Mouse (Mus musculus) lung, embryonic 16.5 days (tissue): ENCODE measurements at regions not wholly inside any gene's neighbourhood (a gene's known extent, or its start where the extent isn't known, plus 50 kb on each side); places are given as distances from the start of the nearest gene placed in this dataset.
A peak's percentile ranks its signal among the peaks of the same experiment; 100 is the strongest.

Experiments used
- ATAC-seq: fragments of 200-750 bp; cut with Nextera tagmentation; 2 replicates; pipeline ENCODE4 v1.8.0; 2017; ENCODE audit warnings: low read depth, mild to moderate bottlenecking, moderate library complexity
- H3K27ac ChIP-seq: fragments of 300-500 bp; sonication (generic); 2 replicates; pipeline ENCODE4 v1.5.1; 2014; ENCODE audit warnings: mild to moderate bottlenecking, control low read depth, low read length
- H3K27me3 ChIP-seq: fragments of 300-500 bp; sonication (generic); 2 replicates; pipeline ENCODE4 v1.6.1; 2014; ENCODE audit warnings: low read depth, low read length, mixed read lengths; ENCODE audit not compliant: control insufficient read depth, insufficient read depth
- H3K36me3 ChIP-seq: fragments of 300-500 bp; sonication (generic); 2 replicates; pipeline ENCODE4 v1.6.1; 2014; ENCODE audit warnings: low read length; ENCODE audit not compliant: control insufficient read depth, insufficient read depth
- H3K4me1 ChIP-seq: fragments of 300-500 bp; sonication (generic); replicated peaks from 2 replicates; pipeline ENCODE4 v1.6.1; 2014; ENCODE audit warnings: low read length, mixed read lengths; ENCODE audit not compliant: control insufficient read depth, insufficient read depth
- H3K4me2 ChIP-seq: fragments of 300-500 bp; sonication (generic); 2 replicates; pipeline ENCODE4 v1.6.1; 2014; ENCODE audit warnings: low read depth, low read length, control low read depth
- H3K4me3 ChIP-seq: fragments of 300-500 bp; sonication (generic); 2 replicates; pipeline ENCODE4 v1.5.1; 2014; ENCODE audit warnings: mild to moderate bottlenecking, low read length, control low read depth
- H3K9ac ChIP-seq: fragments of 300-500 bp; sonication (generic); 2 replicates; pipeline ENCODE4 v1.6.1; 2014; ENCODE audit warnings: low read length, control low read depth
- H3K9me3 ChIP-seq: fragments of 300-500 bp; sonication (generic); 2 replicates; pipeline ENCODE4 v1.6.1; 2016; ENCODE audit warnings: low read length; ENCODE audit not compliant: control insufficient read depth
- WGBS: fragments of 180-500 bp; shearing (Covaris S2); extraction: QIAGEN DNeasy Blood & Tissue Kit; methylation state at CpG from one replicate; pipeline ENCODE4 v1.1.7; 2014; 5-methylcytosine and 5-hydroxymethylcytosine counted together

DNA sequence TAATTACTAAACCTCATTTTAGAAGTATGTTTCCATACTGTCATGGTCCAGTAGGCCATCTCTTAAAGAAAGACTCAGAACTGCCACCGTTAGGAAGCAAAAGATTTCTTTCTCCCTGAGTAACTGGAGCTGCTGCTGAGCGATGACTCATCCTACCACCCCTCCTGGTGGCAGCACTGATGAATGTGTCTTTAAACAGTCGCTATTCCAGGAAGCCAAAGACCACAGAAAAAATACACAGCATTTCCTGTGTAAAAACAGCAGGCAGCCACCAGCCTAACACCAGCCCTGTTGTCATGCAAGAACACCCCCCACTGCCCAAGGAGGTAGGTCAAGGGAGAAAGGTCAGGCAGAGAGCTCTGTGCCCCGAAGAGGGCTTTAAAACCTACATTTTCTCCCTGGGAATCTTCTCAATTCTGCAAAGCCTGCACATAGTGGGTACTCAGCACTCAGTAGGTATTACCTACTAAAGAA is 675.7 kb downstream of the Cypt12 start:
- Histone ChIP-seq H3K27ac (peak overlapping the region; percentile 58), H3K27me3 (no peaks in the 10 kb centered on the region), H3K36me3 (no peaks in the 10 kb centered on the region), H3K4me1 (peaks cover 11% of the 10 kb centered on the region), H3K9me3 (no peaks in the 10 kb centered on the region), H3K4me2 (no peak overlapping the region; the same call in 1 of the 2 replicates), H3K4me3 (no peak overlapping the region), H3K9ac (no peak overlapping the region)
- WGBS: 2% methylated on average over 4 of the region's 4 CpGs
- ATAC-seq: peak; percentile 89

DNA sequence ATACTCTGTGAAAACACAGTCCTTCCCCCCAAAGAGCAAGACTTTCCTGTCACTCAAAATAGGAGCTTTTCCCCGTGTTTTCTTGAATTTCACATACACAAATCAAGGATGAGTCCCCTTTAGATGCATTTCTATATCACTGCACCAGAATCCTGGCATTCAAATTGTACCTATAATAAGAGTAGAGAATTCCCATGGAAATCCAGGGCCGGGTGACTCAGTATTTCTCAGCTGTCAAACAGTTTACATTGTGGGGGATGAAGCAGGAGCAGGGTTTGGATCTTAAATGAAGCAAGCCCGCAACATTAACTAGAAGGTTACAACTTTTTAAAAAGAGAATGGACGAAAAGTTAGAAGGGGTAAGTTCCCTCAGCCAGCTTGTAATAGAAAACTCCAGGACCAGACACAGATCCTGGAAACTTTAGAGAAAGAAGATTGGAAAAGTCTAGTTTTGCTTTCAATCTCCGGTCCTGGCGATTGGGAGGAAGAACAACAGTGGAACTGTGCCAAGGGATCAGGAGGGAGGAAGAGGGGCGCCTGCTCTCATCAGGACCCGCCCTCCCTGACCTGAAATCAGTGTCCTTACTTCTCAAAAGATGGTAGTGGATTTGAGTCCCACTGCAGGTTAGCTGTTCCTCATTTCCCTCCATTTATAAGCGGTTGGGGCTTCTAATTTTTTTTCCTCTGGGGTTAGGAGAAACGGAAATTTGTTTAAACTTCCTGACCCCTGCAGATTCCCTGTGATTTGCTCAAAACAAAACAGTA is 676.4 kb downstream of the Cypt12 start:
- peak; percentile 50 for ATAC-seq
- peak overlapping the region; percentile 38 for H3K4me3 ChIP-seq
- H3K9ac ChIP-seq: peak overlapping the region; percentile 52
- peaks cover 11% of the 10 kb centered on the region for H3K4me1 ChIP-seq
- no peaks in the 10 kb centered on the region for H3K9me3 ChIP-seq
- H3K36me3 ChIP-seq: no peaks in the 10 kb centered on the region
- H3K27me3 ChIP-seq: no peaks in the 10 kb centered on the region
- H3K27ac ChIP-seq: peak overlapping the region; percentile 58
- WGBS: 4% methylated on average over 10 of the region's 10 CpGs
- peak overlapping the region; percentile 53 for H3K4me2 ChIP-seq

DNA sequence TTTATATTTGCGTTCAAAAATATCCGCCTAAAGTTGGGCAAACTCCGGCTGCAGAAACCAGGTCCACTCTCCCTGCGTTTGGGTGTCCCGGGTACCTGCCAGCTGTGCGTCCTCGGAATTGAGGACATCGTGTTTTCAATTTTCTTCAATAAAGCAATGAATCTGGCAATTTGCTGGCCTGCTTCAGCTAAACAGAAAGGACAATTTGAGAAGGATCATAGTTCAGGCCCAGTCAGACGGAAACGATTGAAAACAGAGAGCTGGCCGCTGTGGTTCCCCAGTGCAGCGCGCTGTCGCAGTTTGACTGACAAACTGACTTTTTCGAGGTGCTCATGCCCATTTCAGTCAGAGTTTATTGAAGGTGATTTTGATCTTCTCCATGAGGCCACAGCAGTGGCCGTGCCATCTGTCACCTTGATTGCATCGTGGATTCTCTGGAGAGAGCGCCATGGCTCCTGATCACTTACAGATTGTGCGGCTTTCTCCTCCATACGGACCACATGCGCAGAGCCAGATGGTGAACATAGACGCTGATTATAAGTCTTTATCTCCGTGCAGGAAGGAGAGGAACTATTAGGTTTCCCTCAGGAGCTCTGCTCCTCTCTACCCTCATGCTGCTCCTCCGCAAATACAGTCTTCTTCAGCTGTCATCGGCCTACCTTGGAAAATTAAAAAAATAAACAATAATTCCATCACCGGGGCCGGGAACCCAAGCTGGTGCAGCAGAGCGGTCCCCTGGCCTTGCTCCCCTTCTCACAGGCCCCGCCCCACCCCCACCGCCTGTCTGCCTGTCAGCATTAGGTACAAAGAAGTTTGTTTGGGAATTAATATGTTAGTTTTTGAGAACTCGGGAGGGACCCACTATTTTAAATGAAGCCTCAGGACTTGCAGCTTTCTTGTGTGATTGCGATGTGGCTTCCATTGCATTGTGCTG is 677.5 kb downstream of the Cypt12 start:
- Histone ChIP-seq H3K4me1 (peaks cover 11% of the 10 kb centered on the region), H3K9ac (peak overlapping the region; percentile 52), H3K36me3 (no peaks in the 10 kb centered on the region), H3K4me3 (peak overlapping the region; percentile 38), H3K27ac (peak overlapping the region; percentile 58), H3K27me3 (no peaks in the 10 kb centered on the region), H3K4me2 (peak overlapping the region; percentile 53), H3K9me3 (no peaks in the 10 kb centered on the region)
- no peak for ATAC-seq
- 11% methylated on average over 32 of the region's 32 CpGs for WGBS

DNA sequence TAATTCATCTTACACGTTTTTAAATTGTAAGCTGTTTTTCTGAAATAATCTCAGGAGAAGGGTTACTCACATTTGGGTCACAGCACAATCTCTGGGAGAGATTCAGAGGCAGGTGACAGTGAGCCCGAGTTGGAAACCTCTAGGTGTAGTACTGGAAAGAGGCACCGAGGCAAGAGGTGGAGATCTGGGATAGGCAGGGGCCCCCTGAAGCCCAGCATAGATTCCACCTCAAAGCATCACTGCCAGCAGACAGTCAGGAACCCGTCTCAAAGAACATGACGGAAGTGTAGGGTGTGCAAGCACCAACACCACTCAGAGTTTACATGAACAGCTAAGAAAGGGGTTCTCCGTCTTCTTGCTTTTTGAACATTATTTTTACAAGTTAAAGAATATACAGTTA is 678.2 kb downstream of the Cypt12 start:
- H3K9ac ChIP-seq: no peak overlapping the region
- H3K9me3 ChIP-seq: no peaks in the 10 kb centered on the region
- H3K27ac ChIP-seq: no peak overlapping the region
- H3K36me3 ChIP-seq: no peaks in the 10 kb centered on the region
- H3K4me2 ChIP-seq: no peak overlapping the region
- H3K4me1 ChIP-seq: peaks cover 11% of the 10 kb centered on the region
- 58% methylated on average over 6 of the region's 6 CpGs for WGBS
- H3K4me3 ChIP-seq: no peak overlapping the region
- ATAC-seq: no peak
- H3K27me3 ChIP-seq: no peaks in the 10 kb centered on the region

DNA sequence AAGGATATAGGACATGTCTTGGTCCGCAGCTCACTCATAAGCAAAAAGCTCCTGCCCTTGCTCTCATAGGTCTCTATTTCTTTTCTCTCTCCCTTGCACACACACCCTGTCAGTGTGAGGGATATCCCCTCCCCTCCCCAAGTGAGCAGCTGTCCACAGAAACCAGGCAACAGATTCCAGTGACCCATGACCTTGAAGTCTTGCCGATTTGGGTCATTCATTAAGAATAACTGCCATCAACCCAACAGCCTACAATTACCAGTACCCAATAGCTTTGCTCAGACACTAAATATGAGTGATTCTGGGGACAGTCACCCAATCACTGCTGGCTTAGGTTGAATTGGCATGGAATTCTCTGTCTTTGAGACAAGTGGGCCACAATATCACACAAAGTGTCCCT is 678.6 kb downstream of the Cypt12 start:
- Histone ChIP-seq H3K9ac (no peak overlapping the region), H3K9me3 (no peaks in the 10 kb centered on the region), H3K27me3 (no peaks in the 10 kb centered on the region), H3K4me1 (peaks cover 11% of the 10 kb centered on the region), H3K4me3 (no peak overlapping the region), H3K36me3 (no peaks in the 10 kb centered on the region), H3K4me2 (no peak overlapping the region), H3K27ac (no peak overlapping the region)
- WGBS: 58% methylated on average over 2 of the region's 2 CpGs
- ATAC-seq: no peak

DNA sequence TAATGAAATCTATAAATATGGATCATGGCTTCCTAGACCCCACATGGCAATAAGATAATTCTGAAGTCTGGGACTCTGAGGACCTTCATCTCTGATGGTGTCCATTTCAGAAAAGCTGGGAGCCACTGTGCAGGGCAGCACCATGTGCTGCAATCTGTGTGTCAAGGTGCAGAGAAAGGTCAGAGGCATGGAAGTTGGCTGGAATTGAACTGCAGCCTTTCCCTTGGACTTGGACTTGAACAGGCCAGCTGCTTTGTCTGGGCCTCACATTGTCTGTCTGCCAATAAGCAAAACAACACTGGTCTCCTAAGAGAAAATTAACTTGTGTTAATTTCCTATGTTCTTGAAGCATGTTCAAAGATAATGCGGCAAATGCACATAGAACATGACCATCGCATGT is 681.0 kb downstream of the Cypt12 start:
- no peak overlapping the region for H3K9ac ChIP-seq
- no peak overlapping the region for H3K4me2 ChIP-seq
- no peak overlapping the region for H3K27ac ChIP-seq
- 92% methylated on average over 2 of the region's 2 CpGs for WGBS
- H3K4me3 ChIP-seq: no peak overlapping the region
- peaks cover 8% of the 10 kb centered on the region; the same call in 1 of the 2 replicates for H3K4me1 ChIP-seq
- no peaks in the 10 kb centered on the region for H3K9me3 ChIP-seq
- no peaks in the 10 kb centered on the region for H3K27me3 ChIP-seq
- no peaks in the 10 kb centered on the region for H3K36me3 ChIP-seq
- ATAC-seq: no peak

DNA sequence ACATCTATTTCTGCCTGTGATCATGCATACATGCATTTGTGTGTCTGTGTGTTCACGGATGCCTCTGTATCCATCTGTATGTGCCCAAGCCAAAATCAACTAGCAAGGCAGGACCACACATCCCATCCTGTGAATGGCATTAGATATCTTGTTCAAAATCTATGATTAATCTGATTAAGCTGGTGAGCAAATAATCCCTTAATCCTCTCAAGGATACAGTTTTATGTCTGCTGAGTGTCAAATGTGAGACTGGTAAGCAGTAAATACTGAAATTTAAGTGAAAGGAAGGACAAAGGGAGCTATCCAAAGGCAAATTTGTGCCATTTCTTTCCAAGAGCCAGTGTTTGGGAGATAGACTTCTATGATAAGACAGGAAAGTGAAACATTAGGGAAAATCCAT is 683.4 kb downstream of the Cypt12 start:
- no peak overlapping the region for H3K4me3 ChIP-seq
- 85% methylated on average over 1 of the region's 1 CpGs for WGBS

DNA sequence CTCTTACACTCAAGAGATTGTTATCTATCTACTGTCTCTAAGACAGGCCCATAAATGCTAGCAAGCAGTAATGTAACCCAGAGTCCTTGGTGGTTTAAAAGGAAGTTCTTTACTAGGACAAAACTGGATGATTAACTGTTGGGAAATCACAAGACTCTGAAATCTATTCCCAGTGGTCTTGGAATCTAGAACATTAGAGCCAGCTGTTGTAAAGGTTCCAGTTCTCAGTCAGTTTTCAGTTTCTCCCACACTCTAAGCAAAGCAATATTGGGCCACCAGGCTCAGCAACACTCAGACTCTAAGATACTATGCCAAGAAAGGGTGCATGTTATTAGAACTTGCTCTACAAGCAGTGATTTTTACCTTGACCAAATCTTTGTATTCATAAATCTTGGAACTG is 686.6 kb downstream of the Cypt12 start:
- no peak overlapping the region for H3K4me3 ChIP-seq
- H3K27ac ChIP-seq: no peak overlapping the region
- no peaks in the 10 kb centered on the region for H3K4me1 ChIP-seq
- H3K4me2 ChIP-seq: no peak overlapping the region
- no peaks in the 10 kb centered on the region for H3K36me3 ChIP-seq
- no peak overlapping the region for H3K9ac ChIP-seq
- ATAC-seq: no peak
- no peaks in the 10 kb centered on the region for H3K27me3 ChIP-seq
- no peaks in the 10 kb centered on the region for H3K9me3 ChIP-seq

More for the DNA sequence above, 683.4 kb downstream of the Cypt12 start:
- Histone ChIP-seq H3K4me1 (no peaks in the 10 kb centered on the region), H3K4me2 (no peak overlapping the region), H3K9me3 (no peaks in the 10 kb centered on the region), H3K36me3 (no peaks in the 10 kb centered on the region), H3K27me3 (no peaks in the 10 kb centered on the region), H3K27ac (no peak overlapping the region), H3K9ac (no peak overlapping the region)
- ATAC-seq: no peak

DNA sequence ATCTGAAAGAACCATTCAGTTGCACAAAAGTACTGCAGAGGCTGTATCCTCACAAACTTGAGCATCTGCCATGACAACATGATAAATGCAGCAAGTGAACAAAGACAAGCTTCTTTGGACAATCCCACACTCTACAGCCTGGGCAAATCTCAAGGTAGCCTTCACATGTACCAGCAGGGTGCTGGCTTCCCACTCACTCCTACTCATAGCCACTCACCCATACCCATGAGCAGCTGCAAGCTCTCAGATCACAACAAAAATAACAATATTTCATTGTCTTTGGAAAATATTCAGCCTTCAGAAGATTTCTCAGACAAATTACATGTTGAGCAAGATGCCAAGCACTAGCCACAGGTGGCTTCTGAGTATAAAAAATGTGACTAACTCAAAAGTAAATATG is 689.3 kb downstream of the Cypt12 start:
- no peak overlapping the region for H3K9ac ChIP-seq
- no peak overlapping the region for H3K4me3 ChIP-seq
- no peak overlapping the region for H3K27ac ChIP-seq
- no peaks in the 10 kb centered on the region for H3K27me3 ChIP-seq
- ATAC-seq: no peak
- no peaks in the 10 kb centered on the region for H3K36me3 ChIP-seq
- no peaks in the 10 kb centered on the region for H3K4me1 ChIP-seq
- no peak overlapping the region for H3K4me2 ChIP-seq
- H3K9me3 ChIP-seq: no peaks in the 10 kb centered on the region
